Mouse (Mus musculus): Measurements from ENCODE around the gene Tmem50b. TPM values are rescaled to one million over a fixed set of nuclear protein-coding genes. Genes with fewer than 3 reads are reported as not detected.

Gene Tmem50b
- polyA plus RNA-seq, 1 experiment, result 1.1 TPM

GRCm38 (mm10) chr16:91538051-91538450, 59.5 kb downstream of the Tmem50b start:
- no peak for TF ChIP-seq GATA1 (IDR thresholded peaks at IDR 0.05; ENCODE audit: low read length)

GRCm38 (mm10) chr16:91537065-91537464, 60.5 kb downstream of the Tmem50b start:
- TF ChIP-seq GATA1 (IDR thresholded peaks at IDR 0.05; ENCODE audit: low read length), result no peak

GRCm38 (mm10) chr16:91536372-91536771, 61.2 kb downstream of the Tmem50b start:
- no peak for TF ChIP-seq GATA1 (IDR thresholded peaks at IDR 0.05; ENCODE audit: low read length)

GRCm38 (mm10) chr16:91534888-91535287, 62.7 kb downstream of the Tmem50b start:
- no peak for TF ChIP-seq GATA1 (IDR thresholded peaks at IDR 0.05; ENCODE audit: low read length)

- no peak for TF ChIP-seq GATA1 (IDR thresholded peaks at IDR 0.05; ENCODE audit: low read length)
Measured at GRCm38 (mm10) chr16:91534477-91534876, 63.1 kb downstream of the Tmem50b start.

GRCm38 (mm10) chr16:91533097-91534001, 64.3 kb downstream of the Tmem50b start:
- no peak for TF ChIP-seq GATA1 (IDR thresholded peaks at IDR 0.05; ENCODE audit: low read length)

- TF ChIP-seq GATA1 (IDR thresholded peaks at IDR 0.05; ENCODE audit: low read length), result no peak
Measured at GRCm38 (mm10) chr16:91532429-91532828, 65.2 kb downstream of the Tmem50b start.

GRCm38 (mm10) chr16:91531856-91532255, 65.7 kb downstream of the Tmem50b start:
- TF ChIP-seq GATA1 (IDR thresholded peaks at IDR 0.05; ENCODE audit: low read length), result no peak

GRCm38 (mm10) chr16:91528578-91528977, 69.0 kb downstream of the Tmem50b start:
- TF ChIP-seq GATA1 (IDR thresholded peaks at IDR 0.05; ENCODE audit: low read length), result no peak

GRCm38 (mm10) chr16:91527500-91527899, 70.1 kb downstream of the Tmem50b start:
- TF ChIP-seq GATA1 (IDR thresholded peaks at IDR 0.05; ENCODE audit: low read length), result no peak

GRCm38 (mm10) chr16:91527051-91527450, 70.5 kb downstream of the Tmem50b start:
- TF ChIP-seq GATA1 (IDR thresholded peaks at IDR 0.05; ENCODE audit: low read length), result no peak

GRCm38 (mm10) chr16:91526274-91526673, 71.3 kb downstream of the Tmem50b start:
- no peak for TF ChIP-seq GATA1 (IDR thresholded peaks at IDR 0.05; ENCODE audit: low read length)

Other genes starting within 250 kb of the Tmem50b start
- gene Ifnar2, start 225.0 kb downstream of the Tmem50b start, polyA plus RNA-seq (2012), result 28.8 and 44.2 TPM in 2 replicates
- not detected in 2 replicates for gene Gm21970, start 206.1 kb downstream of the Tmem50b start, polyA plus RNA-seq (2012)
- 15.2 and 17.3 TPM in 2 replicates for gene Il10rb, start 191.6 kb downstream of the Tmem50b start, polyA plus RNA-seq (2012)
- gene Ifnar1, start 112.6 kb downstream of the Tmem50b start, polyA plus RNA-seq (2012), result 8.1 and 12.7 TPM in 2 replicates
- gene Ifngr2, start 50.7 kb downstream of the Tmem50b start, polyA plus RNA-seq (2012), result 20.8 and 26.8 TPM in 2 replicates
- gene Dnajc28, start 21.2 kb upstream of the Tmem50b start, polyA plus RNA-seq (2012), result 0.26 and 0.69 TPM in 2 replicates
- gene Gart, start 49.2 kb upstream of the Tmem50b start, polyA plus RNA-seq (2012), result 605 and 659 TPM in 2 replicates
- 45.2 and 49.5 TPM in 2 replicates for gene Son, start 49.7 kb upstream of the Tmem50b start, polyA plus RNA-seq (2012)
- gene Donson, start 91.0 kb upstream of the Tmem50b start, polyA plus RNA-seq (2012), result 24.0 and 31.3 TPM in 2 replicates
- gene Cryzl1, start 131.2 kb upstream of the Tmem50b start, polyA plus RNA-seq (2012), result 3.6 and 3.7 TPM in 2 replicates
- gene Itsn1, start 131.5 kb upstream of the Tmem50b start, polyA plus RNA-seq (2012), result 28.3 and 35.8 TPM in 2 replicates

Measured in G1E-ER4 (cell line).